Mouse (Mus musculus) bone marrow macrophage, adult 2 months (primary cell): ENCODE measurements around the gene Raet1e.
"Not testable (repeated sequence)": the region's sequence is repeated elsewhere in the genome, so short reads cannot be mapped to it uniquely, and the experiment has no call there.

Experiments used
- CTCF ChIP-seq: IDR thresholded peaks from 2 replicates; pipeline ENCODE4 v1.5.1; 2012; ENCODE audit warnings: low read depth, mild to moderate bottlenecking, low read length, moderate library complexity
- POLR2A ChIP-seq: IDR thresholded peaks from 2 replicates; pipeline ENCODE4 v1.6.1; 2012; ENCODE audit warnings: mild to moderate bottlenecking, low read depth, low read length, borderline replicate concordance

DNA sequence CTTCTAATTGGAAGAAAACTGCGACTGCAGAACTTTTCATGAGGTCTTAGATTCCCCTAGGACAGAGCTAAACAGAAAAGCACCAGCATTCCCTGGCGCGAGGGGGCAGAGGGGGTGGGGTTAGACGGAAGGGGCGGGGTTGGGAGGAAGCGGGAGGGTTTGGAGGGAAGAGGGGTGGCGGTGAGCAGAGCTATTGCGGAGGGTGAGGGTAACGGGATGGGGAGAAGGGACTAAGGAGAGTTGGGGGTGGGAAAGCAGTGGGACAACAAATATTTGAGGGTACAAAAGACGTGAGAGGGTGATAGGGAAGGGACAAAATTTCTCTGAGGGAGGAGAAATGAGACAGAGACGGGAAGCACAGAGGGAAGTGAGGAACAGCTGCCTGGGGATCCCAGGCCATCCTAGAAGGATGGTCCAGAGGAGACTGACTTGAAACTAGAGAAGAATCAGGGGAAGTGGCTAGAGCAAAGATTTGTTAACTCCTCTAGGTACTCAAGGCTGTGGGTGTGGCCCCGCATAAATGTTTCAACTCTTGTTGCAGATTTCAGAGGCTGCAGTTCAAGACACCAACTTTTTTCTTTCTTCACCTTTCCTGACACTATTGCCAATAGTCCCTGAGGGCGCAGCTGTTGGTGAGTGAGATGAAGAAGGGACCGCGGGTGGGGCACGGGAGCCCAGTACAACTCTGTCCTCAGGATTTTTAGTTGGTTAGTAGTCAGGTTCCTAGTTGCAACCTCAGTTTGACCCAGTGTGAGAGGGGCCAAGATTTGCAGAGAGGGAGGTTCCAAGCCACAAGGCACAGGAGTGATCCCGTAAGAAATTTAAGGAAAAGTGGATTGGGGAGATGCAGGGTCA is 15.2 kb downstream of the Raet1e start:
- not testable (repeated sequence) for TF ChIP-seq CTCF, POLR2A
